Comparison of ENCODE assay signal across 21 mouse cellular contexts in genomic region chr17:23719455-23719854, GRCm38 (mm10). TPM values are rescaled to one million over a fixed set of nuclear protein-coding genes. Genes with fewer than 3 reads are reported as not detected.
DNase-seq lines count a peak whose midpoint lies in the region; ATAC-seq lines count a peak whose summit lies in the region.
"Had no signal": no experiment of that assay in that cellular context is flagged by ENCODE, and none has a peak within 500 bp of the region (broad histone marks: within the 10 kb centered on the region; RNA-seq: fewer than 3 reads in every experiment).

No protein-coding gene starts in this region.

- H3K4me1 ChIP-seq in liver, embryonic 11.5 days (replicated peaks; ENCODE audit: control insufficient read depth, insufficient read depth, low read length) = no peaks in the 10 kb centered on the region
- H3K4me1 ChIP-seq: embryonic facial prominence, embryonic 12.5 days; forebrain, embryonic 13.5 days; forebrain, embryonic 15.5 days had no signal

- H3K4me2 ChIP-seq in liver, embryonic 11.5 days = no peak overlapping the region
- H3K4me2 ChIP-seq: embryonic facial prominence, embryonic 12.5 days; forebrain, embryonic 13.5 days; forebrain, embryonic 15.5 days had no signal

- 25% methylated on average over 1 of the region's 1 CpGs for WGBS in liver, embryonic 11.5 days

- H3K9ac ChIP-seq in liver, embryonic 11.5 days (ENCODE audit: low read depth, low read length) = no peak overlapping the region
- H3K9ac ChIP-seq: embryonic facial prominence, embryonic 12.5 days; forebrain, embryonic 13.5 days; forebrain, embryonic 15.5 days had no signal

- no peaks in the 10 kb centered on the region for H3K9me3 ChIP-seq in liver, embryonic 11.5 days (ENCODE audit: control insufficient read depth, low read length)
- H3K9me3 ChIP-seq: embryonic facial prominence, embryonic 10.5 days; embryonic facial prominence, embryonic 12.5 days; forebrain, embryonic 13.5 days; forebrain, embryonic 15.5 days had no signal

- no peak overlapping the region for H3K4me3 ChIP-seq in liver, embryonic 11.5 days (ENCODE audit: low read depth, low read length)
- H3K4me3 ChIP-seq: embryonic facial prominence, embryonic 10.5 days; embryonic facial prominence, embryonic 12.5 days; forebrain, embryonic 13.5 days; forebrain, embryonic 15.5 days had no signal

- no peak overlapping the region for H3K27ac ChIP-seq in liver, embryonic 11.5 days (ENCODE audit: low read depth, low read length)
- H3K27ac ChIP-seq: embryonic facial prominence, embryonic 10.5 days; embryonic facial prominence, embryonic 12.5 days; forebrain, embryonic 13.5 days; forebrain, embryonic 15.5 days had no signal

- DNase-seq in liver, embryonic 11.5 days (ENCODE audit: low spot score) = no peak
- no peak for DNase-seq in liver
- no peak for DNase-seq in ovary, postnatal 10 days (ENCODE audit: low spot score)
- DNase-seq in kidney, adult 8-10 months = no peak
- DNase-seq: adrenal gland, adult 2 months; adrenal gland, postnatal 10 days; adrenal gland, postnatal 25 days; cerebellum, adult 11 months; cerebellum, adult 18-20 months; cerebellum, adult 8-10 months; cerebellum, adult 9-11 months; cerebellum, postnatal 14 days; cerebellum, postnatal 36 days had no signal

- no peaks in the 10 kb centered on the region for H3K36me3 ChIP-seq in liver, embryonic 11.5 days (ENCODE audit: control insufficient read depth, insufficient read depth, low read length)
- H3K36me3 ChIP-seq: embryonic facial prominence, embryonic 10.5 days; embryonic facial prominence, embryonic 12.5 days; forebrain, embryonic 15.5 days had no signal

- H3K27me3 ChIP-seq in liver, embryonic 11.5 days (replicated peaks; ENCODE audit: control insufficient read depth, insufficient read depth, low read length) = no peaks in the 10 kb centered on the region
- H3K27me3 ChIP-seq: embryonic facial prominence, embryonic 12.5 days; forebrain, embryonic 15.5 days had no signal

- ATAC-seq in liver, embryonic 11.5 days (replicated peaks; ENCODE audit: low FRiP score) = 0 out of 2 replicates have a peak, but pooled peaks have one; percentile 11
- ATAC-seq in common myeloid progenitor, adult 5-6 weeks (replicated peaks; ENCODE audit: low read depth, poor library complexity, severe bottlenecking) = 0 out of 2 replicates have a peak, but pooled peaks have one; percentile 15
- peak; percentile 56; the same call in 1 of the 2 replicates for ATAC-seq in granulocyte monocyte progenitor cell, adult 5-6 weeks (replicated peaks; ENCODE audit: poor library complexity, severe bottlenecking)
- ATAC-seq: forebrain, embryonic 13.5 days; forebrain, embryonic 15.5 days had no signal

RNA-seq across cellular contexts. Expression of gene 1520401A03Rik, which starts 3.1 kb away (rescaled TPM):
- 0.11 TPM in 1 of 2 replicates, not detected in the other for polyA plus RNA-seq in liver, embryonic 11.5 days (2014; fragmentation: Nextera tagmentation; extraction: Ambion mirVana)
- total RNA-seq in common myeloid progenitor, adult 5-6 weeks (2017) = not detected in 2 replicates
- not detected in 2 replicates for total RNA-seq in granulocyte monocyte progenitor cell, adult 5-6 weeks (2014; fragmentation: Nextera tagmentation)
- total RNA-seq in granulocyte monocyte progenitor cell, adult 5-6 weeks (2017) = not detected in 2 replicates
- total RNA-seq: MEL had no signal
- polyA plus RNA-seq: embryonic facial prominence, embryonic 10.5 days; forebrain, embryonic 11.5 days; forebrain, embryonic 13.5 days; forebrain, embryonic 15.5 days had no signal

RNA-seq across cellular contexts. Expression of gene Pkmyt1, which starts 6.7 kb away (rescaled TPM):
- 51.5 and 60.2 TPM in 2 replicates for polyA plus RNA-seq in liver, embryonic 11.5 days (2014; fragmentation: Nextera tagmentation; extraction: Ambion mirVana)
- total RNA-seq in common myeloid progenitor, adult 5-6 weeks (2017) = 14.3 and 28.1 TPM in 2 replicates
- 63.7 and 86.7 TPM in 2 replicates for total RNA-seq in granulocyte monocyte progenitor cell, adult 5-6 weeks (2014; fragmentation: Nextera tagmentation)
- 22.0 and 24.3 TPM in 2 replicates for total RNA-seq in granulocyte monocyte progenitor cell, adult 5-6 weeks (2017)

RNA-seq across cellular contexts. Expression of gene Paqr4, which starts 21.2 kb away (rescaled TPM):
- polyA plus RNA-seq in liver, embryonic 11.5 days (2014; fragmentation: Nextera tagmentation; extraction: Ambion mirVana) = 10.4 and 11.4 TPM in 2 replicates
- total RNA-seq in common myeloid progenitor, adult 5-6 weeks (2017) = 4.4 and 5.3 TPM in 2 replicates
- total RNA-seq in granulocyte monocyte progenitor cell, adult 5-6 weeks (2014; fragmentation: Nextera tagmentation) = 0.69 and 2.4 TPM in 2 replicates
- 2.2 and 2.5 TPM in 2 replicates for total RNA-seq in granulocyte monocyte progenitor cell, adult 5-6 weeks (2017)

RNA-seq across cellular contexts. Expression of gene Kremen2, which starts 26.2 kb away (rescaled TPM):
- 0.60 and 0.73 TPM in 2 replicates for polyA plus RNA-seq in liver, embryonic 11.5 days (2014; fragmentation: Nextera tagmentation; extraction: Ambion mirVana)
- total RNA-seq in common myeloid progenitor, adult 5-6 weeks (2017) = not detected in 2 replicates
- total RNA-seq in granulocyte monocyte progenitor cell, adult 5-6 weeks (2014; fragmentation: Nextera tagmentation) = not detected in 2 replicates
- total RNA-seq in granulocyte monocyte progenitor cell, adult 5-6 weeks (2017) = not detected in 2 replicates
- total RNA-seq: adrenal gland, adult 2 months; adrenal gland, postnatal 10 days; adrenal gland, postnatal 25 days; MEL had no signal

RNA-seq across cellular contexts. Expression of gene Cldn9, which starts 35.6 kb away (rescaled TPM):
- 0.49 and 0.56 TPM in 2 replicates for polyA plus RNA-seq in liver, embryonic 11.5 days (2014; fragmentation: Nextera tagmentation; extraction: Ambion mirVana)
- not detected in 2 replicates for total RNA-seq in common myeloid progenitor, adult 5-6 weeks (2017)
- total RNA-seq in granulocyte monocyte progenitor cell, adult 5-6 weeks (2014; fragmentation: Nextera tagmentation) = not detected in 2 replicates
- not detected in 2 replicates for total RNA-seq in granulocyte monocyte progenitor cell, adult 5-6 weeks (2017)
- total RNA-seq: adrenal gland, postnatal 10 days; adrenal gland, postnatal 25 days had no signal
